Mouse (Mus musculus) right cerebral cortex, postnatal 25 days (tissue): ENCODE measurements around the gene Usp2.

Source experiments
- DNase-seq: peaks from one replicate; pipeline ENCODE4 v3.0.0; 2022

The Usp2 gene

DNA sequence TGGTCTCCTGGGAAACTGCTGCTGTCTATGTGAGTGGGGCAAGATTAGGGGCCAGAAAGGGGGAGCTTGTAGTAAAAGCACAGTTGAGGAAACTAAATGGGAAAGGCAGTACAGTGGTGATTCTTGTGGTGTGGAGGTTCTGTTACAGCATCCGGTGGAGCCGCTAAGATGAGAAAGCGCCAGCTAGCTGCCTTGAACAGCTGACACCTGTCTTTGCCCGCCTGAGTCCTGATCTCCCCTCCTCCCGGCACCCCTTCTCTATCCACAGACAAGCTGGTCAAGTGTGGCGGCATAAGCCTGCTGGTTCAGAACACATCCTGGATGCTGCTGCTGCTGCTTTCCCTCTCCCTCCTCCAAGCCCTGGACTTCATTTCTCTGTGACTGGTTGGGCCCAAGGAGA lies 19.8 kb upstream of the Usp2 start:
- DNase-seq, result no peak

- DNase-seq, result no peak
Observed at GRCm38 (mm10) chr9:44047571-44048490, 19.0 kb upstream of the Usp2 start.

DNA sequence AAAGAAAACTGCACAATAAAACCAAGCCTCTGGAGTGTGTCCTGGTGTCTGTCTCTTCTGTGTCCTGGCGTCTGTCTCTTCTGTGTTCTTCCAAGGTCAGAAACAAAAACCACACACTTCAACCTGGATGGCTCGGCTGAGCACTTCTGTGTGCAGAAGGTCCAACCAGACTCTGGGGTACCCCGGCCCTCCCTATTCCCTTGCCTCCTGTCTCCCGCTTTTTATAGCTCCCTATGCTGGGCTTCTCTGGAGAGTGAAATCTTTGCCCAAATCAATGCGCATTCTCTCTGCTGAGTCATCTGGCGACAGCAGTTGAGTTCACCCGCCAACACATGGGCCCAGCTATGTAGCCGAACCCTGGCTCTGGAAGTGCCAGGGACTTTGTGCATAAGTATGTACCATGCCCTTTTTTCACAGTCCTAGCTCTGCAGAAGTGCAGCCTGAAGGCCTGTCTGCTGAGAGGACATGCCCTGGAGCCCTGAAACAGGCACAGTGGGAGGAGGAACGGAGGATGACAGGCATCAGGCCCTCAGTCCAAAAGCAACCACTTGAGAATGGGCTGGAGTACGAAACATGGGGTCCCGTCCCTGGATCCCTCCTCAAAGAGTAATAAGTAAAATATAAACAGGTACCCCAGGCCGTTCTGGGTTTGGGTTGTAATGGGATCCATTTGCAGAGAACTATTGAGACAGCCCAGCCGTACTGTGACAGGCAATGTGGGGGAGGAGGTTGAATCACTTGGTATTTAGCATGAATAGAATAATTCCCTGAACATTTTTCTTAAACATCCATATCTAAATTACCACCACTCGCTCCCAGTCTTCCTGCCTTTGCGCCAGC lies 18.1 kb upstream of the Usp2 start:
- peak; percentile 55 for DNase-seq

DNA sequence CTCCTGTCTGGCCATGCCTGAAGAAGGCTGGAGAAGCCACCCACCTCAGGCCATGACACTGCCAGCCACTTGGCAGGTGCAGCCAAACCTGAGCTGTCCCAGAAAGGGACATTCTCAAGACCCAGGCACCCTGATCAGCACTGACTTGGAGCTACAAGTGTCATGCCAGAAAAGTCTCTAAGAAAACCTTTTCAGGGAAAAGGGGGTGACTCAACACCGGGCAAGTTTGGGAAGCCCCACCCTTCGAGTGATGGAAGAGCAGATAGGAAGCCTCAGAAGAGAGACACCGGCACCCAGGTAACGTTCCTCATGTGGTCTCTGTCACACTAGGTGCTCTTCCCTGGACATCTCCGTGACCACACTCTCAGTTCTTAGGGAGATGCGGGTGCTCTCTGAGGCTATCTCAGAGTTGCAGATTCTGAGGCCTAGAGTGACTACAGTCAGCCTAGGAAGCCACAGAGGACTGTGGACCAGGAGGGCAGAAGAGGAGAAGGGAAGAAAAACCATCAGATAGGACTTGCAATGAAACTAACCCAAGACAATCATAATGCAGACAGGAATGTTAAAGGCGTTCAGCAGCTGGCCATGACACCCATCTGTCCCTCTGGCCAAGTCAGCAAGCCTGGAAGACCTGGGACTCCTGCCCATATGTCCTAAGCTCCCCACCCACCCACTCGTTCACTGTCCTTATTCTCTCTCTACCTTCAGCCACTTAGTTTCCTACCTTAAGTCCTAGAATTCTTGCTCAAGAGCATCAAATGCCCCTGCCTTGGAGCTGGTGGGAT lies 17.2 kb upstream of the Usp2 start:
- DNase-seq, result no peak

- DNase-seq, result no peak
Observed at GRCm38 (mm10) chr9:44052855-44053254, 14.0 kb upstream of the Usp2 start.

DNA sequence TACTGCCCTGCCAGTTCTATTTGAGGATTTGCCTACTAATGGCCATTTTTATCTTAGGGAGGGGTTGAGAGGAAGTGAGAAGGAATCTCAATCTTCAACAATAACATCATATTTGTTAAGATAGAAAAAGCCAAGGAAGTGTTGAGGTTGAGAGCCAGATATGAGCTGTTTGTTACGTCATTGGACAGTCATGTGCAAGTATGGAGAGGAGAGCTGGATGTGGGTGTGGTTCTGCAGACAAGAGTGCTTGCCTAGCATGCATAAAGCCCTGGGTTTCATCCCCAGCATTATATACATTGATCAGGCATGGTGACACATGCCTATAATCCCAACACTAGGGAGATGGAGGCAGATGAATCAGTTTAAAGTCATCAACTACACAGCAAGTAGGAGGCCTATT lies 12.9 kb upstream of the Usp2 start:
- no peak for DNase-seq

DNA sequence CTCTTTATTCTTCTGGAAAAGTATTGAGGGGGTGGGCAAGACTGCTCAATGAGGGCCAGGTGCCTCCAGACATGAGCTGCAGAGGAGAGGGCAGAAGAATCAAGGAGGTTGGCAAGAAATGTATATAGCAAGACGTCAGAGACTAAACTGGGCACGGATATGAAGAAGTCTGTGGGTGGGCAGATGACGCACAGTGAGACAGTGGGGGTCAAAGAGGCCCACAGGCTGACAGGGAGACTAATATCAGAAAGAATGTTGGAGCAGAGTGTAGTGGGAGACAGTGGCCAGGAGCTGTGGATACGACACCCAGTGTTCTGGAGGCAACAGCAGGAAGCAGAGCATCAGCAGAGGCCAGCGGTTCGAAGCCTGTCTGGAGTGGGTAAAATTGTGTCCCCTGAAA lies 8.2 kb upstream of the Usp2 start:
- DNase-seq, result no peak

- no peak for DNase-seq
Observed at GRCm38 (mm10) chr9:44065177-44065576, 1.6 kb upstream of the Usp2 start.

GRCm38 (mm10) chr9:44067241-44067959 lies 579 bp downstream of the Usp2 start:
- no peak for DNase-seq

- DNase-seq, result no peak
Observed at GRCm38 (mm10) chr9:44067960-44068330, 1.1 kb downstream of the Usp2 start.

DNA sequence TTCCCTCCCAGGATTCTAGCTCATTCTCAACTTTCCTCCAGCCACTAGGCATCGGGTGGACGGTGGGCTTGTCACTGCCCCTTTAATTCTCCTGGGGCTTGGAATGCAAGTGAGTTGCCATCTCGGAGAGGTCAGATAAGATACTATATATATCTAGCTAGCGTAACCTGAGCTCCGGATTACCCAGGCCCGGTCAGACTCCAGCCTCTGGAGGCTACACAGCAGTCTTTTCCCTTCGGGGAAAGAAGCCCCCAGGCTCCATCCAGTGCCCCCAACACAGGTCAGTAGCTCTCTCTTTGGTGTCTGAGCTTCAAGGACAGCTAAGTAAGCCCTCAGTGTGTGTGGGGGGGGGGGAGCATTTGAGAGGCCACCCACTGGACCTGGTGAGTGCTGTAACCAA lies 2.4 kb downstream of the Usp2 start:
- DNase-seq, result no peak

DNA sequence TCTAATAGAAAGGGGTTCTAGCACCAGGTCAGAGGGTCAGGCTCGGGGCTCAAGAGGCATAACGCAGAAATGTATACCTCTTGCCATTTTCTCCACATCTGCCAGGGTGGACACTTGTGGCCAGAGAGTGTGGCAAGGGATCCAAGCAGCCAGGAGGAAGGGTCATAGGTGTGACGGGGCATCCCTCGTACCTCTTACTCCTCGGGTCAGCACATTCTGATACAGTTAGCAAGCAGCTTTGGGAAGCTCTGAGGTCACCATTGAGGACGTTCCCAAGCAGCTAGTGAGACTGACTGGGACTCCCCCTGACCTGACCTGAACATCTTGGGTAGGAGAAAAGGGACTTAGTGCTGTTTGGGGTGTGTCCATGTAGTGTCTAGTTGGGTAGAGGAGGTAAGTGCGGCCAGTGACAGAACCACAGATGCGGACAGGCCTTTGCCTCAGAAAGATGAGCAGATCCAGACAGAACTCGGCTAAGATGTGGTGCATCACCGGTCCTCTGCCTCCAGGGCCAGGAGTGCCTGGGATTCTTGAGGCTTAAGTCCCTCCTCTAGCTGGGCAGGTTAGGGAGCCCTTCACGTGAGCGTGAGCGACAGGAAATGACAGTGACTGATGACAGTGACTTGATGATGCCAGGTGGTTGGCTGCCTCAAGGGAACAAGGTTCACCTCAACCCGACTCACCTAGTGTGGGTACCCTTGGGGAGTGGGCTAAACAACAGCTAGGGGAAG lies 3.5 kb downstream of the Usp2 start:
- no peak for DNase-seq

GRCm38 (mm10) chr9:44070844-44071231 lies 4.0 kb downstream of the Usp2 start:
- no peak for DNase-seq

GRCm38 (mm10) chr9:44071914-44072598 lies 5.2 kb downstream of the Usp2 start:
- peak; percentile 36 for DNase-seq

GRCm38 (mm10) chr9:44072599-44072915 lies 5.7 kb downstream of the Usp2 start:
- DNase-seq, result no peak

DNA sequence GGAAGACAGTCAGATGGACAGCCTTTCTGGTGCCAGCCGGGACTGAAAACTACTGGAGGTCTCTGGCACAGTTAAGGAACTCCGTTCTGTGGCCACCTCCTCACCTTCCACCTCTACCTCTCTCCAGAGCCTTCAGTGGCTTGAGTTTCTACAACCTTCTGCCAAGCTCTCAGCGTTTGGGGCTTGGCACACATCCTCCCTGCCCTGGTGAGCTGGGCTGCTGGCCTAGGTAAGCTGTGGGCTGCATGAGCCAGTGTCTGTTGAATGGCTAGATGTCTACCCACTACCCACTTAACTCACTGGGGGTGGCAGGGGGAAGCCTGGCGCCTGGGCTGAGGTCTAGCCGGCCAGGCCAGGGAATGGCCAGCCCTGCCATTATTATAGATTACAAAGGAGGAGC lies 6.3 kb downstream of the Usp2 start:
- no peak for DNase-seq

GRCm38 (mm10) chr9:44074395-44075275 lies 7.8 kb downstream of the Usp2 start:
- DNase-seq, result no peak

DNA sequence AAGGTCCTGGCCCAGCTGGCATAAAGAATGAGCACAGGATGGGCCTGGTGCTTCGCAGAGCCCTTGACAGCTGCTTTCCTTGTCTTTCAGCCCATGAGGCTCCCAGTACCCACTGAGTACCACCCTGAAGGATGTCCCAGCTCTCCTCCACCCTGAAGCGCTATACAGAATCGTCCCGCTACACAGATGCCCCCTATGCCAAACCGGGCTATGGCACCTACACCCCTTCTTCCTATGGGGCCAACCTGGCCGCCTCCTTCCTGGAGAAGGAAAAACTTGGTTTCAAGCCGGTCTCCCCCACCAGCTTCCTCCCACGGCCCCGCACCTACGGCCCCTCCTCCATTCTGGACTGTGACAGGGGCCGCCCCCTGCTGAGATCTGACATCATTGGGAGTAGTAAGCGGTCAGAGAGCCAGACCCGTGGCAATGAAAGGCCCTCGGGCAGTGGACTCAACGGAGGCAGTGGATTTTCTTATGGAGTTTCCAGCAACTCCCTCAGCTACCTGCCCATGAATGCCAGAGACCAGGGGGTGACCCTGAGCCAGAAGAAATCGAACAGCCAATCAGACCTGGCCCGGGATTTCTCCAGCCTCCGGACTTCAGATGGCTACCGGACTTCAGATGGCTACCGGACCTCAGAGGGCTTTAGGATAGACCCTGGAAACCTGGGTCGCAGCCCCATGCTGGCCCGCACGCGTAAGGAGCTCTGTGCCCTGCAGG lies 8.6 kb downstream of the Usp2 start:
- DNase-seq, result no peak

- no peak for DNase-seq
Observed at GRCm38 (mm10) chr9:44075996-44076763, 9.4 kb downstream of the Usp2 start.
